Mouse (Mus musculus): Measurements from ENCODE around the gene Usp29. TPM values are rescaled to one million over a fixed set of nuclear protein-coding genes. Genes with fewer than 3 reads are reported as not detected.
"Not testable (repeated sequence)": the region's sequence is repeated elsewhere in the genome, so short reads cannot be mapped to it uniquely, and the experiment has no call there.

Usp29 gene
- polyA plus RNA-seq, 1 experiment from 2014 or later = 10.4 TPM

DNA sequence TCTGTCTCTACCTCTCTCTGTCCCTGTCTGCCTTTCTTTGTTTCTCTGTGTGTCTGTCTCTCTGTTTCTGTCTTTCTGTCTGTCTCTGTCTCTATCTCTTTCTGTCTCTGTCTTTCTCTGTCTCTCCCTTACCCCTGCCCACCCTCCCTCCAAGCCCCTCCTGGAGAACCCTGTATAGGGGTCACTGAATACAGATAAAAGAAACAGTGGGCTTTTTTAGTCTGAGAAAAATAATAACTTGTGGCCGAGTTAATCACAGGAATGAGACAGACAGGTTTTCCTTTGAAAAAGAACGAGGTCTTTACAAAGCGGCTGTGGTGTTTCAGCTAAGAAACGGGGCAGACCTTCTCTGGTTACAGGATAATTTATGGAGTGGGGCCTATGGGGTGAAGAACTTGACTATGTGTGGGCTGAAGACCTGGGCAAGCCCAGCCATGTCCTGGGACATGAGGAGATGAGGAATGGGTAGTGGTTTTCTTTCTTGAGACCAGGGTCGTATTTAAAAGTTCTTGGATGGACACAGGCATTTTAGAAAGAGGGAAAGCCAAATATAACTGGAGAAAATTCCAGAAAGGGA lies 128.4 kb downstream of the Usp29 start:
- no peak for DNase-seq (ENCODE audit: low spot score)
- H3K9ac ChIP-seq (ENCODE audit: low read depth, low read length) = no peak overlapping the region
- peaks cover 8% of the 10 kb centered on the region; the same call in 1 of the 2 replicates for H3K4me1 ChIP-seq (replicated peaks; ENCODE audit: control insufficient read depth, insufficient read depth, low read length)
- H3K27me3 ChIP-seq (replicated peaks; ENCODE audit: control insufficient read depth, insufficient read depth, low read length) = no peaks in the 10 kb centered on the region
- no peak for ATAC-seq (replicated peaks; ENCODE audit: low FRiP score)
- no peaks in the 10 kb centered on the region for H3K9me3 ChIP-seq (ENCODE audit: control insufficient read depth, low read length)
- H3K4me2 ChIP-seq = no peak overlapping the region
- 45% methylated on average over 5 of the region's 5 CpGs for WGBS
- peak overlapping the region; percentile 16; the same call in 1 of the 2 replicates for H3K27ac ChIP-seq (ENCODE audit: low read depth, low read length)
- no peaks in the 10 kb centered on the region for H3K36me3 ChIP-seq (ENCODE audit: control insufficient read depth, insufficient read depth, low read length)
- H3K4me3 ChIP-seq (ENCODE audit: low read depth, low read length) = no peak overlapping the region

DNA sequence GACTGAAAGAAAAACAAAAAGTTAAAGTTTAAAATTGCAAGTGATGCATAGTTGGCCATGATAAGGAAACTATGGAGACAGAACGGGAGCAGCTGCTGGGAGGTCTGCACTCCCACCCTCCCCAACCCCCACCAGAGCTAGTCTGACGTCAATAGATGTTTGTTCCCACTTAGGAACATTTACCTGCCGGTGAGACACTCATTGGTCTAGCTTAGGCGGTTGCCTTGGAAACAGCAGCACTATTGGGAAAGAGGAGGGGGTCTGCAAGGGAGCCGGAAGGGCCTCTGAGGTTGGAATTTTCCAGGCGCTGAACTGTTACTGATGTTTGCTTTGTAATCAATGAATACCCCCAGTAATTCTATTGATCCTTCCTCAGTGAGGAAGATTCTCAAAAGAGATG lies 130.3 kb downstream of the Usp29 start:
- Histone ChIP-seq H3K27me3 (replicated peaks; ENCODE audit: control insufficient read depth, insufficient read depth, low read length) (no peaks in the 10 kb centered on the region), H3K27ac (ENCODE audit: low read depth, low read length) (no peak overlapping the region), H3K4me2 (no peak overlapping the region), H3K9ac (ENCODE audit: low read depth, low read length) (no peak overlapping the region), H3K4me3 (ENCODE audit: low read depth, low read length) (no peak overlapping the region), H3K36me3 (ENCODE audit: control insufficient read depth, insufficient read depth, low read length) (no peaks in the 10 kb centered on the region), H3K9me3 (ENCODE audit: control insufficient read depth, low read length) (no peaks in the 10 kb centered on the region), H3K4me1 (replicated peaks; ENCODE audit: control insufficient read depth, insufficient read depth, low read length) (peaks cover 8% of the 10 kb centered on the region; the same call in 1 of the 2 replicates)
- peak; percentile 73 for ATAC-seq (replicated peaks; ENCODE audit: low FRiP score)
- WGBS = 24% methylated on average over 6 of the region's 6 CpGs
- DNase-seq (ENCODE audit: low spot score) = no peak

DNA sequence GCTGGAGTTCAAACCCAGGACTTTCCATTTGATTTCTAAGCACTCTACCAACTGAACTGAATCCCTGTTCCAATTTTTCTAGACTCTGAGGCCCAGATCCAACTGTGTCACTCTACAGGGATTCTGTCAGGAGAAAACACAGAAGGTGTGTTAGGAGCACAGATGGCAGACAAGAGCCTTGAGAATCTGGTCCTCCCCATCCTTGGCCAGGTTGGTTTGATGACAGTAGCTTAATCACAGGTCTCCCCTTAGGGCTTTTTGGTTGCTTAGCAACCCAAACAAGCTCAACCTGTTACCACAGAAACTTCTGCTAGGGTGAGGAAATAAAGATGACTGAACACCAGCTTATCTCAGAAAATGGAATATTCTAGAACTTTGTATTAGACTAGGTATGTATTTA lies 136.0 kb downstream of the Usp29 start:
- Histone ChIP-seq H3K36me3 (ENCODE audit: control insufficient read depth, insufficient read depth, low read length) (no peaks in the 10 kb centered on the region), H3K4me1 (replicated peaks; ENCODE audit: control insufficient read depth, insufficient read depth, low read length) (peaks cover under 1% of the 10 kb centered on the region; the same call in 1 of the 2 replicates), H3K9ac (ENCODE audit: low read depth, low read length) (no peak overlapping the region), H3K9me3 (ENCODE audit: control insufficient read depth, low read length) (no peaks in the 10 kb centered on the region), H3K27ac (ENCODE audit: low read depth, low read length) (no peak overlapping the region), H3K4me2 (no peak overlapping the region), H3K4me3 (ENCODE audit: low read depth, low read length) (no peak overlapping the region), H3K27me3 (replicated peaks; ENCODE audit: control insufficient read depth, insufficient read depth, low read length) (no peaks in the 10 kb centered on the region)
- DNase-seq (ENCODE audit: low spot score) (no peak), ATAC-seq (replicated peaks; ENCODE audit: low FRiP score) (no peak)

DNA sequence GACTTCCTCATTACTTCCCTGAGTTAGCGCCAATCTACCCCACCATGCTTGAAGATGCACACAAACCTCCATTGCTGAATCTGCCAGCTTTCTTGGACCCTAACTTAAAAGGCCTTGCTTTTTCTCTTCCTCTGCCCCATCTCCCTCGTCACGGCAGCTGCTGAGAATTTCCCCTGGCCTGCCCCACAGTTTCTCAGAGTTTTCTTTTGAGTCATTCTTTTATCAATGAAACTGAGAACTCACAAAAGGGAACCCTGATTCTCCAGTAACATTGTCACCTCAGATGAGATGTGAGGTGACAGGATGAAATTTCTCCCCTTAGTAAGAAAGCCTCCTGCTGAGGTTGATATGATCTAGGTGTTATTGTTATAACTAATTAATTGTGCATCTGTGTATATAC lies 138.5 kb downstream of the Usp29 start:
- H3K27me3 ChIP-seq (replicated peaks; ENCODE audit: control insufficient read depth, insufficient read depth, low read length) = no peaks in the 10 kb centered on the region
- H3K27ac ChIP-seq (ENCODE audit: low read depth, low read length) = no peak overlapping the region
- no peaks in the 10 kb centered on the region for H3K4me1 ChIP-seq (replicated peaks; ENCODE audit: control insufficient read depth, insufficient read depth, low read length)
- ATAC-seq (replicated peaks; ENCODE audit: low FRiP score) (no peak), DNase-seq (ENCODE audit: low spot score) (no peak)
- H3K9me3 ChIP-seq (ENCODE audit: control insufficient read depth, low read length) = no peaks in the 10 kb centered on the region
- no peak overlapping the region for H3K4me2 ChIP-seq
- no peak overlapping the region for H3K9ac ChIP-seq (ENCODE audit: low read depth, low read length)
- H3K36me3 ChIP-seq (ENCODE audit: control insufficient read depth, insufficient read depth, low read length) = no peaks in the 10 kb centered on the region
- no peak overlapping the region for H3K4me3 ChIP-seq (ENCODE audit: low read depth, low read length)
- WGBS = 64% methylated on average over 3 of the region's 3 CpGs

DNA sequence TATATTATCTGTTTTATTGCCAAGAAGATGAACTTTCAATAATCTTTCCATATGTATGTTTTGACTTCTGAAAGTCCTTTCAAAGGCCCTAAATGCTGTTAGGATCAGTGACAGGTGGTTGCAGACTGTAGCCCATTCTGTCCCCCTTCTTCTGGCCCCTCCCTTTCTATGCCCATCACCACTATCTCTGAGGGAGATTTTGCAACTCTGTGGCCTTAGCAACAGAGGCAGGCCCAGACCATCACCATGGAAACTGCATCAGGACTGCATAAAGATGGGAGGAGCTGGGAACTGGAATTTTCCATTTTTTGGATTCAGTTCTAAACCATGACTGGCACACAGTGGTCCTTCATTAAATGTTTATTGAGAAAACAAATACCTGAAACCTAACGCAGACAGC lies 139.2 kb downstream of the Usp29 start:
- DNase-seq (ENCODE audit: low spot score) (no peak), ATAC-seq (replicated peaks; ENCODE audit: low FRiP score) (no peak)
- H3K27ac ChIP-seq (ENCODE audit: low read depth, low read length) = no peak overlapping the region
- H3K4me1 ChIP-seq (replicated peaks; ENCODE audit: control insufficient read depth, insufficient read depth, low read length) = no peaks in the 10 kb centered on the region
- H3K27me3 ChIP-seq (replicated peaks; ENCODE audit: control insufficient read depth, insufficient read depth, low read length) = no peaks in the 10 kb centered on the region
- H3K4me3 ChIP-seq (ENCODE audit: low read depth, low read length) = no peak overlapping the region
- H3K4me2 ChIP-seq = no peak overlapping the region
- 86% methylated on average over 1 of the region's 1 CpGs for WGBS
- H3K9me3 ChIP-seq (ENCODE audit: control insufficient read depth, low read length) = no peaks in the 10 kb centered on the region
- no peaks in the 10 kb centered on the region for H3K36me3 ChIP-seq (ENCODE audit: control insufficient read depth, insufficient read depth, low read length)
- H3K9ac ChIP-seq (ENCODE audit: low read depth, low read length) = no peak overlapping the region

DNA sequence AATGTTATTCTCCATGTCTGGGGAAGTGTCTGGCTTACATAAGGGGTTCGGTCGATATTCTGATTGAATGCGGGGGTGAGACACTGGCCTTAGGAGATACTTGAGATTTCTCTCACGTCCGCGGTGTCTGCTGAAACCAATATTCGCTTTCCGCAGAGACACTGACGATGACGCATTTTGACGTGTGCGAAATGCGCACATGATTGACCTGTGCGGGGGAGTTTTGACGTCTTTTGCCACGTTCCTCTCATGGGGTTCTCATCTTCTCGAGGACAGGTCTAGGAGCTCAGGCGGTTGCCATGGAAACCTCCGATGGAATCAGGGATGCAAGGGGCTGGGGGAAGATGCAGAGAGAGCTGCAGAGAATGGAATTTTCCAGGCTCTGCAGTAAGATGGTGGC lies 144.1 kb downstream of the Usp29 start:
- 79% methylated on average over 19 of the region's 19 CpGs for WGBS
- no peak for DNase-seq (ENCODE audit: low spot score)
- Histone ChIP-seq H3K9ac (ENCODE audit: low read depth, low read length) (no peak overlapping the region), H3K4me1 (replicated peaks; ENCODE audit: control insufficient read depth, insufficient read depth, low read length) (no peaks in the 10 kb centered on the region), H3K4me3 (ENCODE audit: low read depth, low read length) (no peak overlapping the region), H3K9me3 (ENCODE audit: control insufficient read depth, low read length) (no peaks in the 10 kb centered on the region), H3K4me2 (no peak overlapping the region), H3K36me3 (ENCODE audit: control insufficient read depth, insufficient read depth, low read length) (no peaks in the 10 kb centered on the region), H3K27ac (ENCODE audit: low read depth, low read length) (no peak overlapping the region), H3K27me3 (replicated peaks; ENCODE audit: control insufficient read depth, insufficient read depth, low read length) (no peaks in the 10 kb centered on the region)
- ATAC-seq (replicated peaks; ENCODE audit: low FRiP score) = no peak

DNA sequence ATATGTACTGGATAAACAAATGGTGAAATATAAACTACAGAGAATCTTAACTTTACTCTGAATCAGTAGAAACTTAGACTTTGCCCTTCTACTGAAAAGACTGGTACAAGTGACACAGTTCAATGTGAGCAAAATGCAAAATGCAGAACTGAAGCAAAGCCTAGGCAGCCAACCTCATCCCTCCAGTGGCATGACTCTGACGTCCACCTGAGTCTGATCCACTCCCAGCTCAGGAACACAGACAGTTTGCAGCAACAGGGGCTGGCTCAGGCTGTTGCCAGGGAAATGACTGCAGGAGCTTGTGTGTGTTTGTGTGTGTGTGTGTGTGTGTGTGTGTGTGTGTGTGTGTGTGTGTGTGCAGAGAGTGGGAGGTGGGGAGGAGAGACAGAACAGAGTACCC lies 147.8 kb downstream of the Usp29 start:
- DNase-seq (ENCODE audit: low spot score) (no peak), ATAC-seq (replicated peaks; ENCODE audit: low FRiP score) (no peak)
- Histone ChIP-seq H3K4me3 (ENCODE audit: low read depth, low read length) (no peak overlapping the region), H3K36me3 (ENCODE audit: control insufficient read depth, insufficient read depth, low read length) (no peaks in the 10 kb centered on the region), H3K9me3 (ENCODE audit: control insufficient read depth, low read length) (no peaks in the 10 kb centered on the region), H3K4me2 (no peak overlapping the region), H3K9ac (ENCODE audit: low read depth, low read length) (no peak overlapping the region), H3K4me1 (replicated peaks; ENCODE audit: control insufficient read depth, insufficient read depth, low read length) (no peaks in the 10 kb centered on the region), H3K27ac (ENCODE audit: low read depth, low read length) (no peak overlapping the region), H3K27me3 (replicated peaks; ENCODE audit: control insufficient read depth, insufficient read depth, low read length) (no peaks in the 10 kb centered on the region)
- 80% methylated on average over 1 of the region's 1 CpGs for WGBS

DNA sequence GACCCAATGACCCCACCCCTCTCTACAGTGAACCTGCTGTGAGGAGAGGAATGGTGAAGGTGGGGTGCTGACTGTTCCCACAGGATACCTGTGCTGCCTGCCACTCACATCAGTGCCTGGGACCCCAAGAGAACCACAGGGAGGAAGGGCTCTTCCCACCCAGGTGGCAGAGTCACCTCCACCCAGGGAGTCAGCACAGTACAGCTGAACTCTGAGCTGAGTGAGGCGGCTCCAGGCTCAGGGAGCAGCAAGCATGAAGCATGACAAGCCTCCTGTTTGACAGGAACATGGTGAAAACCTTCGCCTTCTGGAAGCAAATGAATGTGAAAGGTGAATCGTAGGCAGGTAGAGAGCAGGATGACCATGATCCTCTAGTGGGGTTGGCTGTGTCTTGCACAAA lies 148.5 kb downstream of the Usp29 start:
- not testable (repeated sequence) for H3K9ac ChIP-seq (ENCODE audit: low read depth, low read length); H3K4me3 ChIP-seq (ENCODE audit: low read depth, low read length); H3K4me1 ChIP-seq (replicated peaks; ENCODE audit: control insufficient read depth, insufficient read depth, low read length); H3K36me3 ChIP-seq (ENCODE audit: control insufficient read depth, insufficient read depth, low read length); H3K27me3 ChIP-seq (replicated peaks; ENCODE audit: control insufficient read depth, insufficient read depth, low read length); H3K27ac ChIP-seq (ENCODE audit: low read depth, low read length); ATAC-seq (replicated peaks; ENCODE audit: low FRiP score); DNase-seq (ENCODE audit: low spot score); H3K9me3 ChIP-seq (ENCODE audit: control insufficient read depth, low read length); H3K4me2 ChIP-seq
- 90% methylated on average over 3 of the region's 3 CpGs for WGBS

DNA sequence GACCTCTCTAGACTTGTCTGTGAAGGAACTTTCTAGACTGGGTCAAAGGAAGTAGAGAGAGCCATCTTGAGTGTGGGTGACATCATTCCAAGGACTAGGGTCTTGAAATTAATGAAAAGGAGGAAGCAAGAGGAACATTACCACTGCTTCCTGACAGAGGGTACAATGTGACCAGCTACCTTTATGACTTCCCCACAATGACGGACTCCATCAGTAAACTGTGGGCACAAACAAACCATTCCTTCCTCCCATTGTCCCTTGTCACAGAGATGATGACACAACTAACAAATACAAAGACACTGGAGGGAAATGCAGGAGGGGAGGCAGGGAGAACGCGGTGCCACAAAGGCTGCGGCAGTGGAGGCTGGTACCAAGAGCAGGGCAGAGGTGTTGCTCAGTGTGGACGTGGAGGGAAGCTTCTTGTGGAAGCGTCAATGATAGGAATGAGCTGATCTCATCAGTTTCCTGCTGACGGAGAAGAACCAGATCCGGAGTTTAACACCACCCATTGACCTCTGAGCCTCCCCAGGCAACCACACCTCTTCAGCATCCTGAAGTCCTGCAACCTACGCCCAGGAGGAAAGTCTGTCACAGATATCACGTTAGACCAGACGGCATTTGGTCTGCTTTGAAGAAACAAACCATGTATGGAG lies 149.3 kb downstream of the Usp29 start:
- Histone ChIP-seq H3K27me3 (replicated peaks; ENCODE audit: control insufficient read depth, insufficient read depth, low read length) (no peaks in the 10 kb centered on the region), H3K4me2 (no peak overlapping the region), H3K4me1 (replicated peaks; ENCODE audit: control insufficient read depth, insufficient read depth, low read length) (no peaks in the 10 kb centered on the region), H3K27ac (ENCODE audit: low read depth, low read length) (no peak overlapping the region), H3K9me3 (ENCODE audit: control insufficient read depth, low read length) (no peaks in the 10 kb centered on the region), H3K4me3 (ENCODE audit: low read depth, low read length) (no peak overlapping the region), H3K36me3 (ENCODE audit: control insufficient read depth, insufficient read depth, low read length) (no peaks in the 10 kb centered on the region), H3K9ac (ENCODE audit: low read depth, low read length) (no peak overlapping the region)
- WGBS = 36% methylated on average over 11 of the region's 11 CpGs
- no peak for DNase-seq (ENCODE audit: low spot score)
- ATAC-seq (replicated peaks; ENCODE audit: low FRiP score) = peak; percentile 26; the same call in 1 of the 2 replicates
